Mouse (Mus musculus): ENCODE measurements around the gene Hist1h4f.

Hist1h4f gene

DNA sequence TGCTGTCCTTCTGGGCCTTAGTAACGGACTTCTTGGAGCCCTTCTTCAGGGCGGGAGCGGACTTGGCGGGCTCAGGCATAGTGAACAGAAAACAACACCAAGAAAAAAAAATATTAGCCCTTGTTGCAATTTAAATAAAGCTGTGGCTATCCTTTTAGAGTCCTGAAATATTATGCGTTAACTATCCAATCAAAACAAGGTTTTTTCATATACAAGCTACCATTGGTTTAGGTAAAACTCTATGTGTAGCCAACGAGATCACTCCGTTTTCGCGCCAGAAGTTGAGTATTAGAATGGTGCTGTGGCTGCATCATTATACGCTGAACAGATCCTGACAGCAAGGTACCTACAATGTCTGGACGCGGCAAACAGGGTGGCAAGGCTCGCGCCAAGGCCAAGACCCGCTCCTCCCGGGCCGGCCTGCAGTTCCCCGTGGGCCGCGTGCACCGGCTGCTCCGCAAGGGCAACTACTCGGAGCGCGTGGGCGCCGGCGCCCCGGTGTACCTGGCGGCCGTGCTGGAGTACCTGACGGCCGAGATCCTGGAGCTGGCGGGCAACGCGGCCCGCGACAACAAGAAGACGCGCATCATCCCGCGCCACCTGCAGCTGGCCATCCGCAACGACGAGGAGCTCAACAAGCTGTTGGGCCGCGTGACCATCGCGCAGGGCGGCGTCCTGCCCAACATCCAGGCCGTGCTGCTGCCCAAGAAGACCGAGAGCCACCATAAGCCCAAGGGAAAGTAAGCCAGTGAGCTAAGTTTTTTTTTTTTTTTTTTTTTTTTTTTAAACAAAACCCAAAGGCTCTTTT lies 17.7 kb downstream of the Hist1h4f start, which contains the start of gene Hist1h2af:
Gene Hist1h2af, plus strand, starts transcription at position 347 of the 808 bp plus-strand sequence.
- DNase-seq (ENCODE audit: low spot score) = peak; percentile 73

DNA sequence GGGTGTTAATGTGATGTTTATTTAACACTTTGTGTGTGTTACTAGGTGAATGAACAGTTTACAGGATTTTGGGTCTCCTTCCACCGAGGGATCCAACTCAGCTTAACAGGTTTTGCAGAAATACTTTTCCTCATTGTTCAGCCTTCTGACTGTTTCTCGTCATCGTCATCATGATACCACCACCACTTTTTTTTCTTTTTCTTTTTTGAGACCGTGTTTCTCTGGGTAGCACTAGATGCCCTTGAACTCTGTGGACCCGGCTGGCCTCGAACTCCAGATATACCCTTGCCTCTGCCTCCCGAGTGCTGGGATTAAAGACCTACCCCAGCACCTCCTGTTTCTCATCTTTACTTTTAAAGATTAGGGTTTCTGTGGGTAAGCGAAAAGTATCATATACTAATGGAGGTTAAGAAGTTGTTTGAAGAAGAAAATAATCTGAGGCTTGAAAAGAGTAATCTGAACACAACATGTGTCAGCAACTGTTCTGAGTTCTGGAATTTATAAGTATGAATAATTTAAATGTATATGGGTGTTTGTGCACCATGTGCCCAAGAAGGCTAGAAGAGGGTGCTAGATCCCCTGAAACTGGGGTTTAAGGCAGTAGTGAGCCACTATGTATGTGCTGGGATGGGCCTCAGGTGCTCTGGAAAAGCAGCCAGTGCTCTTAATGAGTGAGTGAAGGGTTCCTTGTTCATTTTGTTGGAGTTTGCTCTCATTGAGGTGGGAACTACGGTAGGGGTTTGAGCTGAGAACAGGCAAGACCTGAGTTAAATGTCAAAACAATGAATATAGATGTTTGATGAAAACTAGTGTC lies 19.0 kb downstream of the Hist1h4f start:
- DNase-seq (ENCODE audit: low spot score) = no peak

DNA sequence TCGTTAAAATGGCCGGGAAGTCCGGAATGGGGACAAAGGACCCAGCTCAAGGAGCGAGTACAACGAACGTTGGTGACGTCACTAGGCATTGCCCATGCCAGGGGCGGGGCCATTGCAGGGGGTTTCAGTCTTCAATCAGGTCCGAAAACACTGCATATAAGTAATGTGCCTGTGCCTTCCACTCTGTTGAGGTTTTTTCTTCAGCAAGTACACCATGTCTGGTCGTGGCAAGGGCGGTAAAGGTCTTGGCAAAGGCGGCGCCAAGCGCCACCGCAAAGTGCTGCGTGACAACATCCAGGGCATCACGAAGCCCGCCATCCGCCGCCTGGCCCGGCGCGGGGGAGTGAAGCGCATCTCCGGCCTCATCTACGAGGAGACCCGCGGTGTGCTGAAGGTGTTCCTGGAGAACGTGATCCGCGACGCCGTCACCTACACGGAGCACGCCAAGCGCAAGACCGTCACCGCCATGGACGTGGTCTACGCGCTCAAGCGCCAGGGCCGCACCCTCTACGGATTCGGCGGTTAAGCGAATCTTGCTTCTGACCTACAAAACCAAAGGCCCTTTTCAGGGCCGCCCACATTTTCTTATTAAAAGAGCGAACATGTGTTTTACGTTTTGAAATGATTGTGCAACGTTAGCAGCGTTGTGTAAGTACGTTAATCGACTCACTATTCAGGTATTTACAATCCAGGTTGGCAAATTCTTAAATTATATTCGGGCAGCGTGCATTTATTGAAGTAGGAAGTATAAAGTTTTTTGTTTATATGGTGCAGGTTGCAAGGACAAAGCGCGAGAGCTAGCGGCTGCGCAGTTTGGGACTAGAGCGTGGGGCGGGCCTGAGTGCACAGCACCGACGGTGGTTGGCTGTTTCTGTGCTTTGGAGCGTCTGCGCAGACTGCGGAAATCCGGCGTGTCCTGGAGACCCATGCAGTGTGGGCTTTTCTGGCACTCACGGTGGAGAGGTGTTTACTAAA lies 20.3 kb downstream of the Hist1h4f start, which contains the start of gene Hist1h4h:
Gene Hist1h4h, plus strand, starts transcription at position 150 of the 975 bp plus-strand sequence.
- peak; percentile 99 for DNase-seq (ENCODE audit: low spot score)

DNA sequence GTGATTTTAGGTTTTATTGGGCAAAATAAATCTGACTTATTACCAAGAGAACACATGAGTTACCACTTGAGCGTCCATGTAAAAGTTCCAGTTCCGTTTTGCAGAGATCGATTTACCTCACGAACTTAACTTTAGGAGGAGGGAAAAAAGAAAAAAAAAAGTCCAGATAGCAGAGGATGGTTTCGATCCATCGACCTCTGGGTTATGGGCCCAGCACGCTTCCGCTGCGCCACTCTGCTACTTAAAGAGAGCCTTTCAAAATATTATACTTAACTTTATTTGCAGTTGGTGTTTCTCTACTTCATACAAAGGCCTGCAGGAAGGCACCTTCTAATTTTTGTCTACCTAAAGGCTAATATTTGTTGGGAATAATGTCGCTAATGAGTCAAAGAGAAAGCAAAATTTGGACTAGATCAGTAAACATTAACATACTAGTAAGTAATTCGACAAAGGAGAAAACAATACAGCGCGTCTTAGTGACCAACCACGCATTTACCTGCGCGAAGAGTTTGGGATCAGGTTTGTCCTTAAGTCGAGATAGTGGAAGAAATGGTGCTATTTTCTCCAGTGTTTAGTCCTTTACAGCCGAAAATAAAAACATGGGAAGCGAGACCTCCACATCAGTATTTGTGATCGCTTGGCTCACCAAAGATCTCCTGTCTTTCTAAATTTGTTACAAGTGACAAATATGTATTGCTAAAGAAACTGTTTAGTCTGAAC lies 21.1 kb downstream of the Hist1h4f start:
- peak; percentile 80 for DNase-seq (ENCODE audit: low spot score)

DNA sequence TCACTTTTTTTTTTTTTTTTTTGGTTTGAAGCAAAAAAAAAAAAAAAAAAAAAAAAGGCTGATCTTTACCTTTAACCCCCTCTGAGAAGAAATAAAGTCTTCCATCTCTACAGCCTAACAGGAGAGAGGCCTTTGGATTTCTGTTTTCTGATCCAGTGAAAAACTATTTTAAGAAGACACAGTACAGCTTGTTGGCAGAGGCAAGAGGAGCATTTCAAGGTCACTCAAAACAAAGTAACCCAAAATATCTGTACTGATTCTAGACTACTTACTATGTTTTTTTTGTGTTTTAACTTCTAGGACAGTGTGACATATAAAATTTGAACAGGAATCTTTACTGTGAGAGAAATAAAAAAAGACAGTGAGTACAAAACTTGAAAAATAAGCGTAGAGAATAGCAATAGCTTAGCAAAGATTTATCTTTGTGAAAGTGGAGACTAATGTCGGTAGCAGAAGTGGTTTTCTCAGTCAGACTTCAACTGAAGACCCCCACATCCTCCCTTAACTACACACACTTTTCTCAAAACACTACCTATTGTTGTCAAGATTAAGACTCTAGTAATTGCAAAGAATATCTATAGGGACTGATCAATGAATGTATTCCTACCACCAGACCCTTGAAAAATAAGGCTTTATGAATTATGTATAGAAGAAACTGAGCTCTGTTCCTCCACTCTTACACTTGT lies 21.8 kb downstream of the Hist1h4f start:
- DNase-seq (ENCODE audit: low spot score) = no peak

DNA sequence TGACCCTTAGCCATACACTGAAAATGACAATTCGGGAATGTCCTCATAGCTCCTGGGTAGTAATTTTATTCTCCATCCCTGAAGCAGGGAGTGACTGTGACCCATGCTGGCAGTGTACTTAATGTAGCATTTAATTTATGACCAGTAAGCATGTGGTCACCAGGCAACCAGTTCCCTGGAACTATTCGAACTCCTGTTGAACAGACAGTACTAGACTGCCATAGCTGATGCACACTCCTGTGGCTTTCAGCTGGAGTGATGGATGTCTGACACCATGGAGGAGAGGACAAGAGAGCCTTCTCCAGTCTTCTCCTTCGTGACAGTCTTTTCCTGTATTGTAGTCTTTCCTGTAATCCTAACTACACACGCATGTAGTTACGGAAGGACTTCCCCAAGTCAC lies 22.4 kb downstream of the Hist1h4f start:
- no peak for DNase-seq (ENCODE audit: low spot score)

DNA sequence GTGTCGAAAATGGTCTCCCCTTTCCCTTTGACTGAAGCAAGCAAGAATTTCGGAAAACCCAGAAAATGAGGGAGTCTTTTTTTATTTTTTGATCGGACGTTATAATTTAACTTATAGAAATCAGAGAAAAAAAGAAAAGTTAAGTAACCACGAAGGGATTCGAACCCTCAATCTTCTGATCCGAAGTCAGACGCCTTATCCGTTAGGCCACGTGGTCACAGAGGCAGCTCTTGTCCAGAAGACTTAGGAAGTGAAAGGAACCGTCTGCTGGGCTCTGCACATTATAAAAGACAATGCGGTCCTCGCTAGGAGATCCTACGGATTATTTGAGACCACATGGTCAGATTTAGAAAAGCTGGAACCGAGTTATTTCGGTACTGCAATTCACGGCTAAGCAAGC lies 25.1 kb downstream of the Hist1h4f start:
- peak; percentile 94 for DNase-seq (ENCODE audit: low spot score)

DNA sequence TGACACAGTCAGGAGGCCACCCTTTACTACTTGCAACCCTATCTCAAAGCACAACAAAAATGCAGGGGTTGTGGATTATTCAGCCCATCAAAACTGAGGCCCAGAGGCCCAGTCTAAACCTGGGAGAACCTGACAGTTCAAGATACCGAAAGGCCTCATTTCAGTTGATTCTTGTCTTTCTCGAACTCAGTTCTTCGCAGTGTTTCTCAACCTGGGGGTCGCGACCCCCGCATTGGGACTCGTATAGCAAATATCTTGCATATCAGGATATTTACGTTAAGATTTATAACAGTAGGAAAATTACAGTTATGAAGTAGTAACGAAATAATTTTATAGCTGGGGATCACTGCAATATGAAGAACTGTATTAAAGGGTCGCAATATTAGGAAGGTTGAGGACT lies 25.5 kb downstream of the Hist1h4f start:
- DNase-seq (ENCODE audit: low spot score) = no peak

DNA sequence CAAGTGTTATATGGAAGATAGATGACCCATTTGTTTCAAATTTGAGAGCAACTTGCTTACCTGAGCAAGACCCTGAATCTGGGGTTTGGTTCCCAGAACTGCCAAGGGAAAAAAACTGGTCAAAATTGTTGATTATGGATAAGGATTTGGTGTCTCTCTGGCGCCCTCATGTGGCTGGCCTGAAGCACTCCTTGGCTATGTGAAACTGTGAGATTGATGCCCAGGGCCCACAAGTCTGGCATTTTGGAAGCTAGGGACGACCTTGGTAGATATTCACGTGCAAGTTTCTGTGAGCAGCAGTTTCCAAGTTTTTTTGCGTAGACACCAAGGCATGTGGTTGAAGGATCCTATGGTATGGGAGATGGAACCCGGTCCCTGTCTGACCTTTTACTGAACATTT lies 26.8 kb downstream of the Hist1h4f start:
- peak; percentile 69 for DNase-seq (ENCODE audit: low spot score)

DNA sequence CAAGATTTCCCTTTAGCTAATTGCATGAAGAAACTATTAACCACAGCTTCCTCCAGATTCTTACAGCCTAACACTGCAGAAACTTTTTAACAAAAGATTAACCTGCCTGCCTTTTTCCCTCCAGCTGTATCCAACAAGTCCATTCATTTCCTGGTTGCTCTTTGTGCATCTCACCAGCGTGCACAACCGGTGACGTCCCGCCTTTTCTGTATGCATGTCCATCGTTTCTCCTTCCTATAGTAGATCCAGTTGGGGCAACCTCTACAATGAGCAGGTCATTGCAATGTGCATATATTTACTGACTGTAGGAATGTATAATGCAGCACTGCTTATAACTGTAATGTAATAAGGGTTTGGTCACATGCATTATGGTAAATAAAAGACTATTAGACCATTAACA lies 27.5 kb downstream of the Hist1h4f start:
- no peak for DNase-seq (ENCODE audit: low spot score)

DNA sequence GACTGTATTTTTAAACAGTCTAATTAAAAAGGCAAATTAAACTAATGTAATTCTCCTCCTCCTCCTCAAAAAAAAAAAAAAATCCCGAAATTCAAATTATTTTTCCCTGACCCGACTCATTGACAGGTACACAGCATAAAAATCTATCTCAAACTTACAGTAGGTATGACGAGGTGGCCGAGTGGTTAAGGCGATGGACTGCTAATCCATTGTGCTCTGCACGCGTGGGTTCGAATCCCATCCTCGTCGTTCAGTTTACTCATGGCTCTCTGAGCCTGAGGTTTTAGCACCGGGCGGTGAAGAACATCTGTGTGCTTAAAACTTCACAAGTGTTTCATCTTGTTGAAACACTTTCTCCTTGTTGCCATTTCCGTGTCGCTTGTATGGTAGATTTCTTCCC lies 29.7 kb downstream of the Hist1h4f start:
- DNase-seq (ENCODE audit: low spot score) = peak; percentile 82

DNA sequence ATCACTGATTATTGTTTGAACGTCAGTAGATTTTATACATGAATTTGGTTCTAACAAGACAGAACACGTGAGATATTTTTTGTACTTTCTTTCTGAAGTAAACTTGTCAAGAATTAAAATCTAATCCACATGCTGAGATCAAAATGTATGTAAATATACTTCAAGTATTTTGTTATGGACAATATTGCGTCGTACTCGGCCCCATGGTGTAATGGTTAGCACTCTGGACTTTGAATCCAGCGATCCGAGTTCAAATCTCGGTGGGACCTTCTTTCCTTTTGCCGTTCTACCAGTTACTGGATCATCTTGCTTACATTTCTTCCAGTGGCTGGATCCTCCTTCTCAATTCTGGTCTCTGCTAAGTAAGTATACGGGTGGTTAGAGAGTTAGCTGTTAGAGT lies 32.0 kb downstream of the Hist1h4f start:
- DNase-seq (ENCODE audit: low spot score) = peak; percentile 84

DNA sequence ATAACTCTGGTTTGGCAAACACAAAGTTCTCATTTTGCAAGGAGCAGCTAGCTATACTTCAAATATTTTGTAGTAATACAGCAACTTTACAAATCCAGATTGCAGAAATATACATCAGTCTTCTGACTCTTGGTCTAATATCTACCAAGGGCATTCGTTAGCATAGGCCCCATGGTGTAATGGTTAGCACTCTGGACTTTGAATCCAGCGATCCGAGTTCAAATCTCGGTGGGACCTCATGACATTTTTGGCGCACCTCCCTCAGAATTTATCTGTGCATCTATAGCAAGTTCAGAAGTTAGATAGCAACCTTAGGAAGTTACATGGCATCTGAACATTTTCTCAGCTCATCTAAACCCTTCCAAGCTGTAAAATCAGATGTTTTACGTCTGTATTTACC lies 32.6 kb downstream of the Hist1h4f start:
- peak; percentile 86 for DNase-seq (ENCODE audit: low spot score)

DNA sequence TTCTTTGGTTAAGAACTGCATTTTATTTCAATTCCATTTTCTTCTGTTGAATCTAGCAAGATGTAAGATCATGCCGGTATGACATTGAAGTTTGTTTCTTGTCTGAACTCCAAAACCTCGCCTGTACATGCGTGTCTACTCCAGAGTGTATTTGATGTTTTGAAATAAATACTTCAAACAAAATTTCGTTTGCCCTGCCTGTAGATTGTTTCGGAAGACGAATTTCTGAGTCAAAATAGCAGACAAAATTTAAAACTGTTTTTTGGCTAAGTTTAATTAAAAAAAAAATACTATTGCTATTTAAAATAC lies 33.2 kb downstream of the Hist1h4f start:
- DNase-seq (ENCODE audit: low spot score) = no peak

DNA sequence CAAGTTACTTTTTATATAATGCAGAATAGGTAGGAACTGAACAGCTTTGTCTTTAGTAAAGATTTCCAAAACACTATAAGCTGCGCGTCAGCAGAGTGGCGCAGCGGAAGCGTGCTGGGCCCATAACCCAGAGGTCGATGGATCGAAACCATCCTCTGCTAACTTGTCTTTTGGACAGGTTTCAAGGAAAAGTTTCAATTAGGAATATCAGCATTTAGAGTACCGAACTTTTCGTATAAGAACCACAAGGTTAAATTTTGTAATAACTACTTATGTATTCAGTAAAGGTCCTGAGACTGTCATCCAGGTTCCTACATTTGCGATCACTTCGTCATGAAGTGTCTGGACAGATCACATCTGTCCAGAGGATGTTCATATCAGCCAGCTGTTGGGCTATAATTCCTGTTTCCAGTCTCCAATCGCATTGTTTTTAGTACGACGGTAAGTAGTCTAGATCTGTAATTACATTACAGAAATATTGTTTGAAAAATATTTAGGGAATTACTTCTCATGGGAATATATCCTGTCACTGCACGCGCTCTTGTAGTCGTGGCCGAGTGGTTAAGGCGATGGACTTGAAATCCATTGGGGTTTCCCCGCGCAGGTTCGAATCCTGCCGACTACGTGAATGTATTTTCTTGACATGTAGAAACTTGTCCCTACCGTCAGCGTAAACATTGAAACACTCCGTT lies 33.7 kb downstream of the Hist1h4f start:
- DNase-seq (ENCODE audit: low spot score) = peak; percentile 89

DNA sequence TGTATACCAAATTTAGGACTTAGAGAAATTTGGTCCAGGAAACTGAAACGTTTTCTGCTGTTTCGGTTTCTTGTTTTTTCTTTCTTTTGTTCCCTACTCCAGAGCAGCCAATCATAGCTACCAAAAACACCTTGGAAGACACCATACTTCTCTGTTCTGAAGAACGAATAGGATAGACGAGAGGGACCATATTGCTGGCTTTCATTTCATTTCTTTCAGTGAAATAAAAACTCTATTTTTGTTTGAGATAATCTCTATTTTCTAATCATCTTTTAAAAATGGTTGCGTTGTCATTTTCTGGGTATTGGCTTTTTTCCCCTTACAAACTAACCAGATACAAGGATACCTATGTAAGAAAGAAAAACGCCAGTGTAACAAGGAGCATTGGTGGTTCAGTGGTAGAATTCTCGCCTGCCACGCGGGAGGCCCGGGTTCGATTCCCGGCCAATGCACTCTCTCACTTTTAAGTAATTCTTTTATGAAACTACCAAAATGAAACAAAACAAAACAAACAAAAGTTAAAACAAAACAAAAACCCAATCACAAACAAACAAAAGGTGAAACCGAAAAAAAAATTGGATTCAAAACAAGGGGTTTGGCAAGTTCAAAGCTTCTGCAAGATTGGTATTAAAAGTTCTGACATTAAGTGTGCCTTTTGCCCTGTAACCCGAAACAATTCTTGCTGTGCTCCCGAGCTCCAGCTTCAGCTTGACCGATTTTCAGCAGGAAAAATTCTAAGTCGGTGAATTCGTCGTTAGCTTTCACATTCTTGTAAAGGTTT lies 34.4 kb downstream of the Hist1h4f start:
- peak; percentile 59 for DNase-seq (ENCODE audit: low spot score)

DNA sequence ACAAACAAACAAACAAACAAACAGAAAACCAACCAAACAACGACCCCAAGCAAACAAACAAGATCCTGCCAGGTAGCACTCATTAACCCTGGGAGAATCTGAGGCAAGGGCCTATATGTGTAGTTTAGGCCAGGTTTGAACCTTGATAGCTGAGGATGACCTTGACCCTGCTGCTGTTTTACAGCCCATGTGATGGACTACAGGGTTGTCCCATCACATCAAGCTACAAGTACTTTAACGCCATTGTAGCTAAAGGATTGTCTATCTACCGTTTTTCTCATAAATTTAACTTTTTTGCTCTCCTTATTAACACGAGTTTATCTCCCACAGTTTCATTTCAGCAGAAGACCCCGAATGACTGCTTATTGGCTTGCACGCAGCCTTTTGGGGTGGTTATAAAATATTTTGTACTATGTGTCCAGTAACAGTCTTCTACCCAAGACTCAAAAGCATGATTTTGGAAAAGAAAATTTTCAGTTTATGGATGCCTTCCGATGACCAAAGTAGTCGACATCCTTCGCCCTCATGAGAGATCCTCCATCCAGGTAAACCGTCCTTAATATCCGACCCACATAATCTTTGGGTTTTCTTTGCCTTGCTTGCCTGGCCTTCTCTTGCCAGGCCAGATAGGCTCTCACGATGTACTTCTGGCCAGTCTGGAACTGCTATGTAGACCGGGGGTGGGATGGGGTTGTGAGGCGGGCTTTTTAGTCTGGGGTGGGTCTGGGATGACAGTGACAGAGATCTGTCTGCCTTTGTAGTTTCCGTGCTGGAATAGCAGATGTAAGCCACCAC lies 35.4 kb downstream of the Hist1h4f start:
- no peak for DNase-seq (ENCODE audit: low spot score)

DNA sequence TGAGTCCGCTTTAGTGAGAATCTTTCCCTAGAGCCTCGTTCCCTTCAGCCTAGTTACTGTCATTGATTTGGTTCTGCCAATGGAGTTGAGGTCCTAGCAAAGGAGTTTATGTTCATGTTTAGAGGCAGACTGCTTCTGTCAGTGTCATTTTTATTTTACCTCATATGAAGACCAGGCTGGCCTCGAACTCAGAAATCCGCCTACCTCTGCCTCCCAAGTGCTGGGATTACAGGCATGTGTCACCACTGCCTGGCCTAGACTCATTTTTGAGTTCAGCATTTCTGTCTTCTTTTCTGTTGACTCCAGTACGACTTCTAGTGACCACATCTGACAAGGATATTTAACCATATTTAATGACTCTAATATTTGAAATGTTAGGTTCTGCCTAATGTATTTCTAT lies 36.2 kb downstream of the Hist1h4f start:
- DNase-seq (ENCODE audit: low spot score) = no peak

DNA sequence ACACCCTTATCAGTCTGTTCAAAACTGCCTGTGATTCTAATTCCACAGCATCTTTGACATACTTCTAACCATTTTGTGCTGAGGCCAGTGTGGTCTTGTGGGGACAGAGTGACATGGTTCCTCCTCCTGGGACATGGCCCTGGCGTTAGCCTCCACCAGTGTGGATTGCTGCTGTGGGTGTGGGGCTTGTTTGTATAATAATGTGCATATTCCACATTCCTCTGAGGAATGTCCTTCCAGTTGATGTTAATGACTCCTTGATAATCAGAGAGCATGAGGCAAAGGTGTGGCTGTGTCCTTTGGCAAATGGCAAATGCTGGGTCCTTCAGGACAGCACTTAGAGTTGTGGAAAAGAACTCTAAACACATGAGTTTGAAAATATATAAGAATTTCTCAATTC lies 37.9 kb downstream of the Hist1h4f start:
- no peak for DNase-seq (ENCODE audit: low spot score)
